Mouse (Mus musculus) left cerebral cortex, postnatal 14 days (tissue): Measurements from ENCODE around the gene Stac2. TPM values are rescaled to one million over a fixed set of nuclear protein-coding genes. Genes with fewer than 3 reads are reported as not detected.

ENCODE experiments used
- DNase-seq, 2 experiments: peaks; one replicate each; pipeline ENCODE4 v3.0.0; 2021 to 2022; ENCODE audit warnings: low spot score in 2 of 2, mixed read lengths in 1 of 2
- intact Hi-C: fragments of 180-260 bp; cut with DNase I; formaldehyde crosslinking; loops from one replicate; pipeline ENCODE4 v1.15.1; 2025
- total RNA-seq, 2 experiments: library from RNA; stranded (reverse); gene quantifications; 2 replicates each; pipeline ENCODE4 v1.2.3; 2021

The Stac2 gene
- total RNA-seq, 2 experiments from 2014 or later, result 27.7 to 28.0 TPM

GRCm38 (mm10) chr11:98026570-98027296 lies 26.5 kb downstream of the Stac2 start, which contains the start of gene Rpl19:
Rpl19 (plus strand) TSS chr11:98026710.
- intact Hi-C loops, result no loop called here
- DNase-seq, result peak; percentile 93 to 94

GRCm38 (mm10) chr11:98026248-98026569 lies 27.1 kb downstream of the Stac2 start:
- intact Hi-C loops, result no loop called here
- DNase-seq, result no peak

GRCm38 (mm10) chr11:98024516-98024915 lies 28.7 kb downstream of the Stac2 start:
- intact Hi-C loops, result no loop called here
- DNase-seq, result no peak

- no peak for DNase-seq
- intact Hi-C loops, result no loop called here
Measured at GRCm38 (mm10) chr11:98022555-98023371, 30.5 kb downstream of the Stac2 start, which contains the start of gene Cacnb1. Cacnb1 (minus strand) TSS chr11:98023034.

- intact Hi-C loops, result no loop called here
- no peak for DNase-seq
Measured at GRCm38 (mm10) chr11:98022253-98022554, 31.1 kb downstream of the Stac2 start.

GRCm38 (mm10) chr11:98021565-98022252 lies 31.6 kb downstream of the Stac2 start:
- DNase-seq, result no peak
- intact Hi-C loops, result no loop called here

- DNase-seq, result no peak
- intact Hi-C loops, result no loop called here
Measured at GRCm38 (mm10) chr11:98021118-98021517, 32.1 kb downstream of the Stac2 start.

GRCm38 (mm10) chr11:98020710-98021109 lies 32.6 kb downstream of the Stac2 start:
- intact Hi-C loops, result no loop called here
- DNase-seq, result no peak

- intact Hi-C loops, result no loop called here
- no peak for DNase-seq
Measured at GRCm38 (mm10) chr11:98019883-98020610, 33.2 kb downstream of the Stac2 start.

GRCm38 (mm10) chr11:98018858-98019641 lies 34.2 kb downstream of the Stac2 start:
- intact Hi-C loops, result no loop called here

GRCm38 (mm10) chr11:98018222-98018621 lies 35.0 kb downstream of the Stac2 start:
- DNase-seq, result no peak
- intact Hi-C loops, result no loop called here

More at GRCm38 (mm10) chr11:98018858-98019641, 34.2 kb downstream of the Stac2 start:
- peak; percentile 81 to 92 for DNase-seq

GRCm38 (mm10) chr11:98016824-98017223 lies 36.4 kb downstream of the Stac2 start:
- intact Hi-C loops, result no loop called here
- no peak for DNase-seq

- intact Hi-C loops, result no loop called here
- DNase-seq, result no peak
Measured at GRCm38 (mm10) chr11:98016177-98016576, 37.1 kb downstream of the Stac2 start.

GRCm38 (mm10) chr11:98012831-98013230 lies 40.4 kb downstream of the Stac2 start:
- no peak for DNase-seq
- intact Hi-C loops, result no loop called here

- DNase-seq, result no peak
- intact Hi-C loops, result no loop called here
Measured at GRCm38 (mm10) chr11:98011716-98012115, 41.5 kb downstream of the Stac2 start.

- no peak for DNase-seq
- intact Hi-C loops, result no loop called here
Measured at GRCm38 (mm10) chr11:98008087-98008486, 45.2 kb downstream of the Stac2 start.

- no peak for DNase-seq
- intact Hi-C loops, result no loop called here
Measured at GRCm38 (mm10) chr11:98005686-98006085, 47.6 kb downstream of the Stac2 start.

GRCm38 (mm10) chr11:98005076-98005475 lies 48.2 kb downstream of the Stac2 start:
- intact Hi-C loops, result no loop called here
- no peak for DNase-seq

- intact Hi-C loops, result no loop called here
- DNase-seq, result peak; percentile 76 to 88
Measured at GRCm38 (mm10) chr11:98004161-98004560, 49.1 kb downstream of the Stac2 start.
